Mouse (Mus musculus): ENCODE results near the gene Cdc42se1. TPM values are rescaled to one million over a fixed set of nuclear protein-coding genes. Genes with fewer than 3 reads are reported as not detected.

Cdc42se1 gene
- total RNA-seq (2012; rRNA removed) (238 and 341 TPM in 2 replicates), polyA plus RNA-seq (2012; ENCODE audit: insufficient read depth in 1 of 2, insufficient read length in 2 of 2, low read depth in 1 of 2, low replicate concordance in 2 of 2, missing spikeins in 1 of 2) (100 to 1,000 TPM in 1 of 2 experiments, not detected in 1; 472 TPM)

- peaks cover 17 to 37% of the 10 kb centered on the region in 2 experiments for H3K36me3 ChIP-seq (ENCODE audit: control insufficient read depth in 1 of 2, insufficient read depth in 2 of 2, low read length in 2 of 2)
- H3K9ac ChIP-seq (ENCODE audit: control insufficient read depth, low read depth, low read length, poor library complexity, severe bottlenecking), result peak within 1 kb of the TSS; percentile 81
- TF ChIP-seq UBTF (IDR thresholded peaks at IDR 0.05; ENCODE audit: borderline replicate concordance, insufficient read depth, low read depth, low read length) (peak; percentile 75), SIN3A (IDR thresholded peaks at IDR 0.05; ENCODE audit: low read length) (no peak), MYB (IDR thresholded peaks at IDR 0.05; ENCODE audit: low read depth, low read length) (no peak), POLR2AphosphoS5 (IDR thresholded peaks at IDR 0.05; ENCODE audit: borderline replicate concordance, low read depth, low read length) (peak; percentile 47; the same call in 1 of the 2 replicates), POLR2A (IDR thresholded peaks at IDR 0.05; ENCODE audit: control insufficient read depth in 1 of 2, insufficient read depth in 1 of 2, low read depth in 1 of 2, low read length in 2 of 2, poor library complexity in 1 of 2) (peak in 1 of 2 experiments; percentile 99; a peak in 2 of 4 replicates), NELFE (IDR thresholded peaks at IDR 0.05; ENCODE audit: low read depth, low read length) (no peak), TCF12 (IDR thresholded peaks at IDR 0.05; ENCODE audit: low read depth, low read length) (no peak), TBP (IDR thresholded peaks at IDR 0.05; ENCODE audit: low read depth, low read length) (peak; percentile 83)
- peaks cover 66% of the 10 kb centered on the region for H3K79me2 ChIP-seq (ENCODE audit: control insufficient read depth, insufficient read depth, low read length, poor library complexity)
- no peaks in the 10 kb centered on the region for H3K27me3 ChIP-seq (ENCODE audit: control insufficient read depth in 1 of 2, insufficient read depth in 2 of 2, low read length in 2 of 2)
- H3K4me1 ChIP-seq (ENCODE audit: control insufficient read depth in 1 of 2, insufficient read depth in 2 of 2, low read length in 2 of 2), result peaks cover 20 to 28% of the 10 kb centered on the region in 2 experiments
- H3K27ac ChIP-seq (ENCODE audit: control insufficient read depth, low read depth, low read length), result peak within 1 kb of the TSS; percentile 86
- no peaks in the 10 kb centered on the region for H3K9me3 ChIP-seq (replicated peaks; ENCODE audit: insufficient read depth, low read length)
- DNase-seq (ENCODE audit: low read depth, low spot score), result peak; percentile 98
- peak within 1 kb of the TSS; percentile 66 to 73 for H3K4me3 ChIP-seq (ENCODE audit: control insufficient read depth in 1 of 2, insufficient read depth in 1 of 2, low read depth in 2 of 2, low read length in 2 of 2)
Measured at GRCm38 (mm10) chr3:95228148-95228893, at the start of gene Cdc42se1. TSS of gene Cdc42se1 (plus strand) at chr3:95228732.

DNA sequence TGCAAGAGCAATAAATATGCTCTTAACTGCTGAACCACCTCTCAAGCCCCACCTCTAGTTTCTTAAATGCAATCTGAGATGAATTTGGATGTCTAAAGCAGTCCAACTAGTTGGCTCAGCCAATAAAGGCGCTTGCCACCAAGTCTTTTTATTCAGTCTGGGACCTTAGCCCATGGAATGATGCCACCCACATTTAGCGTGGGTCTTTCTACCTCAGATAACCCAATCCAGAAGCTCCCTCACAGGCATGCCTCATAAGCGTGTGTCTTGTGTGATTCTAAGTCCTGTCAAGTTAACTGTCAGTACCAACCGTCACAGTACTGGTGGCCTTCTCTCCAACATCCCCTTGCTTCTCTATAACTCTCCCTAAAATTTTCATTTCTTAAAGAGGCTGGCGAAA is 49.6 kb upstream of the Cdc42se1 start:
- TF ChIP-seq ZMIZ1 (IDR thresholded peaks at IDR 0.05; ENCODE audit: low read depth, low read length) (no peak), POLR2A (IDR thresholded peaks at IDR 0.05; ENCODE audit: control insufficient read depth in 1 of 2, insufficient read depth in 1 of 2, low read depth in 1 of 2, low read length in 2 of 2, poor library complexity in 1 of 2) (no peak), GATA1 (IDR thresholded peaks at IDR 0.05; ENCODE audit: low read depth, low read length) (no peak)
- no peak overlapping the region for H3K27ac ChIP-seq (ENCODE audit: control insufficient read depth, low read depth, low read length)
- H3K4me3 ChIP-seq (ENCODE audit: control insufficient read depth in 1 of 2, insufficient read depth in 1 of 2, low read depth in 2 of 2, low read length in 2 of 2), result no peak overlapping the region
- H3K9me3 ChIP-seq (replicated peaks; ENCODE audit: insufficient read depth, low read length), result no peaks in the 10 kb centered on the region
- H3K27me3 ChIP-seq (ENCODE audit: control insufficient read depth in 1 of 2, insufficient read depth in 2 of 2, low read length in 2 of 2), result no peaks in the 10 kb centered on the region
- DNase-seq (ENCODE audit: low read depth, low spot score), result no peak
- H3K9ac ChIP-seq (ENCODE audit: control insufficient read depth, low read depth, low read length, poor library complexity, severe bottlenecking), result no peak overlapping the region
- no peaks in the 10 kb centered on the region for H3K4me1 ChIP-seq (ENCODE audit: control insufficient read depth in 1 of 2, insufficient read depth in 2 of 2, low read length in 2 of 2)
- no peaks in the 10 kb centered on the region for H3K79me2 ChIP-seq (ENCODE audit: control insufficient read depth, insufficient read depth, low read length, poor library complexity)
- peaks cover 0 to 8% of the 10 kb centered on the region in 2 experiments; a peak in 2 of 4 replicates for H3K36me3 ChIP-seq (ENCODE audit: control insufficient read depth in 1 of 2, insufficient read depth in 2 of 2, low read length in 2 of 2)

GRCm38 (mm10) chr3:95179890-95180289 is 48.6 kb upstream of the Cdc42se1 start:
- no peaks in the 10 kb centered on the region for H3K9me3 ChIP-seq (replicated peaks; ENCODE audit: insufficient read depth, low read length)
- H3K36me3 ChIP-seq (ENCODE audit: control insufficient read depth in 1 of 2, insufficient read depth in 2 of 2, low read length in 2 of 2), result peaks cover 5 to 12% of the 10 kb centered on the region in 2 experiments
- H3K9ac ChIP-seq (ENCODE audit: control insufficient read depth, low read depth, low read length, poor library complexity, severe bottlenecking), result no peak overlapping the region
- no peaks in the 10 kb centered on the region for H3K27me3 ChIP-seq (ENCODE audit: control insufficient read depth in 1 of 2, insufficient read depth in 2 of 2, low read length in 2 of 2)
- H3K27ac ChIP-seq (ENCODE audit: control insufficient read depth, low read depth, low read length), result no peak overlapping the region
- TF ChIP-seq ETS1 (IDR thresholded peaks at IDR 0.05; ENCODE audit: low read depth, low read length) (0 out of 2 replicates have a peak, but pooled peaks have one; percentile 6), MEF2A (IDR thresholded peaks at IDR 0.05; ENCODE audit: extremely low read depth, insufficient replicate concordance, low read depth, low read length, poor library complexity, severe bottlenecking) (no peak), MYB (IDR thresholded peaks at IDR 0.05; ENCODE audit: low read depth, low read length) (no peak), ZMIZ1 (IDR thresholded peaks at IDR 0.05; ENCODE audit: low read depth, low read length) (peak; percentile 23; the same call in 1 of the 2 replicates), MXI1 (IDR thresholded peaks at IDR 0.05; ENCODE audit: low read depth, low read length) (no peak), EP300 (IDR thresholded peaks at IDR 0.05; ENCODE audit: low read depth in 1 of 2, low read length in 2 of 2) (0 out of 4 replicates have a peak, but pooled peaks of 1 of the 2 experiments have one; percentile 9), TBP (IDR thresholded peaks at IDR 0.05; ENCODE audit: low read depth, low read length) (0 out of 2 replicates have a peak, but pooled peaks have one; percentile 29), POLR2AphosphoS2 (IDR thresholded peaks at IDR 0.05; ENCODE audit: low read length) (peak; percentile 14; the same call in 1 of the 2 replicates), NRF1 (IDR thresholded peaks at IDR 0.05; ENCODE audit: insufficient read depth, low read depth, low read length, poor library complexity, severe bottlenecking) (no peak), MAZ (IDR thresholded peaks at IDR 0.05; ENCODE audit: low read depth, low read length) (peak; percentile 31; the same call in 1 of the 2 replicates), USF1 (IDR thresholded peaks at IDR 0.05; ENCODE audit: low read depth, low read length) (0 out of 2 replicates have a peak, but pooled peaks have one; percentile 14), CHD1 (IDR thresholded peaks at IDR 0.05; ENCODE audit: low read depth, low read length) (no peak)
- DNase-seq (ENCODE audit: low read depth, low spot score), result peak; percentile 39
- no peaks in the 10 kb centered on the region for H3K79me2 ChIP-seq (ENCODE audit: control insufficient read depth, insufficient read depth, low read length, poor library complexity)
- no peak overlapping the region for H3K4me3 ChIP-seq (ENCODE audit: control insufficient read depth in 1 of 2, insufficient read depth in 1 of 2, low read depth in 2 of 2, low read length in 2 of 2)
- peaks cover 0 to 4% of the 10 kb centered on the region in 2 experiments; a peak in 2 of 4 replicates for H3K4me1 ChIP-seq (ENCODE audit: control insufficient read depth in 1 of 2, insufficient read depth in 2 of 2, low read length in 2 of 2)
